Mouse (Mus musculus): ENCODE data around the gene Rragc.

DNA sequence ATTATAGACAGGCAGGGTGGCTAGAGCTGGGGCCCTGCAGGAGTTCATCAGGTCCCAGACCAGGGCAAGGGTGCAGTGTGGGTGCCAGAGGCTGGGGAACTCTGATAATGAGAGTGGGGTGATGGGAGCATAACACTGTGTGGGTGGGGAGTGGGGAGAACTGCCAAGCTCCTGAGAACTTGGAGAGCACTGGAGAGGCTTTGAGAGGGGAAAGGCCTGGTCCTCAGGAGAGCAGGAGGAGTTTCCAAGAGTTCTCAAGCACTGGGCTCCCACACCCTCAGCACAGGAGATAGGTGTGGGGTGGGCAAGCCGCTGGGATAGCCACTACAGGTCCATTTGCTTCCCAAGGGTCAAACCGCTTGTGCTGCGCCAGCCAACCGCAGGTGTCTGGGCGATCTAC is 23.5 kb upstream of the Rragc start:
- no peak for TF ChIP-seq CTCF (IDR thresholded peaks at IDR 0.05; ENCODE audit: low read depth)
- no peak for TF ChIP-seq EP300 (IDR thresholded peaks at IDR 0.05; ENCODE audit: low read depth)

All from heart, postnatal 0 days (tissue).